Mouse (Mus musculus) small intestine, adult 10 weeks (tissue): ENCODE results near the gene Fpr-rs7. TPM values are rescaled to one million over a fixed set of nuclear protein-coding genes. Genes with fewer than 3 reads are reported as not detected.

Source experiments
- polyA plus RNA-seq: library from polyadenylated mRNA; stranded (reverse); fragments of 350-450 nt; fragmentation: Illumina TruSeq; extraction: RNeasy Lipid Tissue Mini Kit (QIAGEN cat#74804); gene quantifications from one replicate; pipeline ENCODE4 v1.2.3, GENCODE M21; 2014; ENCODE audit warnings: low replicate concordance

Fpr-rs7 gene
- polyA plus RNA-seq, result not detected

GRCm38 (mm10) chr17:20114126-20114525 lies at the start of gene Fpr-rs7:
Gene Fpr-rs7 (minus strand): TSS chr17:20114226.

Other genes with a start within 250 kb of the Fpr-rs7 start
- gene Vmn2r104, start 65.9 kb downstream of the Fpr-rs7 start, polyA plus RNA-seq, result not detected
- gene Fpr-rs6, start 68.9 kb upstream of the Fpr-rs7 start, polyA plus RNA-seq, result not detected
- gene Vmn2r105, start 120.8 kb upstream of the Fpr-rs7 start, polyA plus RNA-seq, result not detected
- not detected for gene Vmn2r106, start 171.3 kb upstream of the Fpr-rs7 start, polyA plus RNA-seq
- not detected for gene Vmn2r107, start 231.0 kb upstream of the Fpr-rs7 start, polyA plus RNA-seq